Mouse (Mus musculus): Measurements from ENCODE around the gene Cenpp. TPM values are rescaled to one million over a fixed set of nuclear protein-coding genes. Genes with fewer than 3 reads are reported as not detected.

The Cenpp gene
- polyA plus RNA-seq, 1 experiment = 2.5 TPM

GRCm38 (mm10) chr13:49421959-49422358 is 230.6 kb downstream of the Cenpp start:
- DNase-seq = no peak
- peak overlapping the region; percentile 68 for H3K4me3 ChIP-seq (ENCODE audit: control insufficient read depth, insufficient read depth, low read length)
- H3K27me3 ChIP-seq (ENCODE audit: control insufficient read depth, insufficient read depth, low read length) = no peaks in the 10 kb centered on the region
- no peak overlapping the region for H3K27ac ChIP-seq (ENCODE audit: control insufficient read depth, insufficient read depth, low read length)
- no peak for TF ChIP-seq POLR2A (IDR thresholded peaks at IDR 0.05; ENCODE audit: control insufficient read depth, extremely low read depth, insufficient read depth, low read length, poor library complexity)
- TF ChIP-seq CTCF (IDR thresholded peaks at IDR 0.05; ENCODE audit: borderline replicate concordance, control insufficient read depth, extremely low read depth, insufficient read depth, low read length, poor library complexity) = no peak
- no peaks in the 10 kb centered on the region for H3K36me3 ChIP-seq (ENCODE audit: control insufficient read depth, insufficient read depth, low read length)
- peaks cover 16% of the 10 kb centered on the region for H3K4me1 ChIP-seq (replicated peaks; ENCODE audit: control insufficient read depth, insufficient read depth, low read length)
- WGBS = 43% methylated on average over 4 of the region's 4 CpGs

DNA sequence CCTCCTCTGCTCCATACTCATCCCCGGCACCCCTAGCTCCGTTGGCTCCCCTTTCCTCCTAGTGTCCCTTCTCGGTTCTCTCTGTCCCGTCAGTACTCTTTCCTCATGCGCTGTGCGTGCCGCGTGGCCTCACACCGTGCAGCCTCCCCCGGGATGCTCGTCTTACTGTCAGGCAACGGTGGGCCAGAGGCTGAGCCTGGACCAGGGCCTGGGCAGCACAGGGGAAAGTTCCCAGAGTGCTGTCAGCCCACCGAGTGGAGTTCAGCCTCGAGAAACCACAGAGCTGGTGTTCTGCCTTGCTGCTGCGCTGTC is 231.0 kb downstream of the Cenpp start:
- WGBS = 1% methylated on average over 15 of the region's 15 CpGs
- H3K36me3 ChIP-seq (ENCODE audit: control insufficient read depth, insufficient read depth, low read length) = no peaks in the 10 kb centered on the region
- TF ChIP-seq POLR2A (IDR thresholded peaks at IDR 0.05; ENCODE audit: control insufficient read depth, extremely low read depth, insufficient read depth, low read length, poor library complexity) = no peak
- no peak for TF ChIP-seq CTCF (IDR thresholded peaks at IDR 0.05; ENCODE audit: borderline replicate concordance, control insufficient read depth, extremely low read depth, insufficient read depth, low read length, poor library complexity)
- H3K27me3 ChIP-seq (ENCODE audit: control insufficient read depth, insufficient read depth, low read length) = no peaks in the 10 kb centered on the region
- DNase-seq = no peak
- no peak overlapping the region for H3K27ac ChIP-seq (ENCODE audit: control insufficient read depth, insufficient read depth, low read length)
- H3K4me1 ChIP-seq (replicated peaks; ENCODE audit: control insufficient read depth, insufficient read depth, low read length) = peaks cover 16% of the 10 kb centered on the region
- peak overlapping the region; percentile 68 for H3K4me3 ChIP-seq (ENCODE audit: control insufficient read depth, insufficient read depth, low read length)

GRCm38 (mm10) chr13:49420754-49421605 is 231.6 kb downstream of the Cenpp start, which contains the start of gene Ippk:
TSS of gene Ippk (plus strand) at chr13:49421249.
- peak; percentile 97 for DNase-seq
- Histone ChIP-seq H3K27me3 (ENCODE audit: control insufficient read depth, insufficient read depth, low read length) (no peaks in the 10 kb centered on the region), H3K36me3 (ENCODE audit: control insufficient read depth, insufficient read depth, low read length) (no peaks in the 10 kb centered on the region), H3K4me3 (ENCODE audit: control insufficient read depth, insufficient read depth, low read length) (peak within 1 kb of the TSS; percentile 68), H3K4me1 (replicated peaks; ENCODE audit: control insufficient read depth, insufficient read depth, low read length) (peaks cover 16% of the 10 kb centered on the region), H3K27ac (ENCODE audit: control insufficient read depth, insufficient read depth, low read length) (0 out of 2 replicates have a peak within 1 kb of the TSS, but pooled peaks have one; percentile 0)
- WGBS = under 1% methylated on average over 69 of the region's 69 CpGs
- peak; percentile 87 for TF ChIP-seq POLR2A (IDR thresholded peaks at IDR 0.05; ENCODE audit: control insufficient read depth, extremely low read depth, insufficient read depth, low read length, poor library complexity)
- peak; percentile 47; the same call in 1 of the 2 replicates for TF ChIP-seq CTCF (IDR thresholded peaks at IDR 0.05; ENCODE audit: borderline replicate concordance, control insufficient read depth, extremely low read depth, insufficient read depth, low read length, poor library complexity)

Other genes starting within 250 kb of the Cenpp start
- gene Ippk, start 231.5 kb downstream of the Cenpp start, polyA plus RNA-seq (2012; rRNA removed) = 6.7 and 7.1 TPM in 2 replicates
- gene Tes3-ps, start 159.5 kb downstream of the Cenpp start, polyA plus RNA-seq (2012; rRNA removed) = not detected in 2 replicates
- gene Ecm2, start 148.0 kb downstream of the Cenpp start, polyA plus RNA-seq (2012; rRNA removed) = 0.66 and 0.84 TPM in 2 replicates
- gene Aspn, start 108.3 kb downstream of the Cenpp start, polyA plus RNA-seq (2012; rRNA removed) = 0.13 and 0.24 TPM in 2 replicates
- gene Omd, start 70.3 kb downstream of the Cenpp start, polyA plus RNA-seq (2012; rRNA removed) = not detected in 2 replicates
- 0.92 and 2.0 TPM in 2 replicates for gene Ogn, start 44.7 kb downstream of the Cenpp start, polyA plus RNA-seq (2012; rRNA removed)
- gene Nol8, start 293 bp upstream of the Cenpp start, polyA plus RNA-seq (2012; rRNA removed) = 2.4 and 3.0 TPM in 2 replicates
- 23.0 and 25.4 TPM in 2 replicates for gene Iars, start 29.3 kb upstream of the Cenpp start, polyA plus RNA-seq (2012; rRNA removed)
- not detected in 2 replicates for gene Gm30302, start 146.2 kb upstream of the Cenpp start, polyA plus RNA-seq (2012; rRNA removed)